Mouse (Mus musculus) neural tube, embryonic 15.5 days (tissue): ENCODE results near the gene Scube2. TPM values are rescaled to one million over a fixed set of nuclear protein-coding genes. Genes with fewer than 3 reads are reported as not detected.

ENCODE experiments used
- ATAC-seq: fragments of 200-750 bp; cut with Nextera tagmentation; 2 replicates; pipeline ENCODE4 v1.8.0; 2017; ENCODE audit warnings: mild to moderate bottlenecking, moderate TSS enrichment, moderate library complexity; ENCODE audit not compliant: low FRiP score
- H3K27ac ChIP-seq: fragments of 300-500 bp; sonication (generic); replicated peaks from 2 replicates; pipeline ENCODE4 v1.5.1; 2015; ENCODE audit warnings: mild to moderate bottlenecking, inconsistent platforms
- H3K27me3 ChIP-seq: fragments of 300-500 bp; sonication (generic); replicated peaks from 2 replicates; pipeline ENCODE4 v1.6.1; 2015; ENCODE audit warnings: inconsistent platforms
- H3K36me3 ChIP-seq: fragments of 300-500 bp; sonication (generic); 2 replicates; pipeline ENCODE4 v1.6.1; 2015; ENCODE audit warnings: inconsistent platforms
- H3K4me1 ChIP-seq: fragments of 300-500 bp; sonication (generic); 2 replicates; pipeline ENCODE4 v1.6.1; 2015; ENCODE audit warnings: inconsistent platforms
- H3K4me2 ChIP-seq: fragments of 300-500 bp; sonication (generic); 2 replicates; pipeline ENCODE4 v1.6.1; 2015; ENCODE audit warnings: inconsistent platforms, mild to moderate bottlenecking, moderate library complexity
- H3K4me3 ChIP-seq: fragments of 300-500 bp; sonication (generic); replicated peaks from 2 replicates; pipeline ENCODE4 v1.5.1; 2015; ENCODE audit warnings: mild to moderate bottlenecking, inconsistent platforms
- H3K9ac ChIP-seq: fragments of 300-500 bp; sonication (generic); replicated peaks from 2 replicates; pipeline ENCODE4 v1.6.1; 2015; ENCODE audit warnings: mild to moderate bottlenecking, inconsistent platforms
- H3K9me3 ChIP-seq: fragments of 300-500 bp; sonication (generic); replicated peaks from 2 replicates; pipeline ENCODE4 v1.6.1; 2016; ENCODE audit warnings: inconsistent platforms
- WGBS: fragments of 180-500 bp; shearing (Covaris S2); methylation state at CpG from one replicate; pipeline ENCODE4 v1.1.7; 2015; ENCODE audit warnings: mixed read lengths; 5-methylcytosine and 5-hydroxymethylcytosine counted together
- polyA plus RNA-seq: library from polyadenylated mRNA; unstranded; fragments of >200 nt; fragmentation: Nextera tagmentation; extraction: Ambion mirVana; gene quantifications from 2 replicates; pipeline ENCODE4 v1.2.1, GENCODE M21; 2015

Scube2 gene
- polyA plus RNA-seq, 1 experiment from 2014 or later: 3.5 TPM

GRCm38 (mm10) chr7:109876085-109876484, 10.6 kb upstream of the Scube2 start:
- Histone ChIP-seq H3K27ac (no peak overlapping the region), H3K9me3 (no peaks in the 10 kb centered on the region), H3K27me3 (no peaks in the 10 kb centered on the region), H3K4me3 (no peak overlapping the region), H3K4me1 (no peaks in the 10 kb centered on the region), H3K36me3 (no peaks in the 10 kb centered on the region), H3K9ac (no peak overlapping the region), H3K4me2 (no peak overlapping the region)
- 76% methylated on average over 8 of the region's 8 CpGs for WGBS
- no peak for ATAC-seq

GRCm38 (mm10) chr7:109875598-109875997, 10.1 kb upstream of the Scube2 start:
- 62% methylated on average over 3 of the region's 3 CpGs for WGBS
- H3K9me3 ChIP-seq: no peaks in the 10 kb centered on the region
- no peaks in the 10 kb centered on the region for H3K4me1 ChIP-seq
- no peak overlapping the region for H3K4me3 ChIP-seq
- ATAC-seq: no peak
- H3K9ac ChIP-seq: no peak overlapping the region
- no peaks in the 10 kb centered on the region for H3K27me3 ChIP-seq
- H3K4me2 ChIP-seq: no peak overlapping the region
- H3K36me3 ChIP-seq: no peaks in the 10 kb centered on the region
- no peak overlapping the region for H3K27ac ChIP-seq

- no peak for ATAC-seq
- Histone ChIP-seq H3K9ac (no peak overlapping the region), H3K27ac (no peak overlapping the region), H3K9me3 (no peaks in the 10 kb centered on the region), H3K4me1 (no peaks in the 10 kb centered on the region), H3K4me3 (no peak overlapping the region), H3K36me3 (no peaks in the 10 kb centered on the region), H3K4me2 (no peak overlapping the region), H3K27me3 (no peaks in the 10 kb centered on the region)
These were observed 9.6 kb upstream of the Scube2 start for GRCm38 (mm10) chr7:109875033-109875432.

- WGBS: 58% methylated on average over 5 of the region's 5 CpGs
These were observed 7.7 kb upstream of the Scube2 start for GRCm38 (mm10) chr7:109873170-109873569.

GRCm38 (mm10) chr7:109871232-109871631, 5.8 kb upstream of the Scube2 start:
- Histone ChIP-seq H3K27me3 (no peaks in the 10 kb centered on the region), H3K9me3 (no peaks in the 10 kb centered on the region), H3K9ac (no peak overlapping the region), H3K4me1 (peaks cover 8% of the 10 kb centered on the region; the same call in 1 of the 2 replicates), H3K27ac (no peak overlapping the region), H3K4me2 (no peak overlapping the region), H3K36me3 (no peaks in the 10 kb centered on the region), H3K4me3 (no peak overlapping the region)
- WGBS: 92% methylated on average over 5 of the region's 5 CpGs
- ATAC-seq: no peak

More at GRCm38 (mm10) chr7:109873170-109873569, 7.7 kb upstream of the Scube2 start:
- Histone ChIP-seq H3K36me3 (no peaks in the 10 kb centered on the region), H3K27ac (no peak overlapping the region), H3K4me1 (no peaks in the 10 kb centered on the region), H3K9ac (no peak overlapping the region), H3K9me3 (no peaks in the 10 kb centered on the region), H3K4me3 (no peak overlapping the region), H3K4me2 (no peak overlapping the region), H3K27me3 (no peaks in the 10 kb centered on the region)
- ATAC-seq: no peak

- no peaks in the 10 kb centered on the region; the same call in 1 of the 2 replicates for H3K27me3 ChIP-seq
- no peak overlapping the region for H3K27ac ChIP-seq
- WGBS: 23% methylated on average over 3 of the region's 3 CpGs
- no peaks in the 10 kb centered on the region for H3K36me3 ChIP-seq
- no peak for ATAC-seq
- H3K4me3 ChIP-seq: no peak overlapping the region
- no peak overlapping the region for H3K9ac ChIP-seq
- H3K9me3 ChIP-seq: no peaks in the 10 kb centered on the region
- peaks cover 24% of the 10 kb centered on the region for H3K4me1 ChIP-seq
- no peak overlapping the region for H3K4me2 ChIP-seq
These were observed 3.0 kb upstream of the Scube2 start for GRCm38 (mm10) chr7:109868498-109868897.

GRCm38 (mm10) chr7:109866643-109867042, 1.2 kb upstream of the Scube2 start:
- Histone ChIP-seq H3K9ac (no peak overlapping the region), H3K9me3 (no peaks in the 10 kb centered on the region), H3K36me3 (no peaks in the 10 kb centered on the region), H3K4me2 (0 out of 2 replicates have a peak overlapping the region, but pooled peaks have one; percentile 2), H3K27me3 (no peaks in the 10 kb centered on the region; the same call in none of the 2 replicates), H3K4me3 (no peak overlapping the region), H3K4me1 (peaks cover 27% of the 10 kb centered on the region), H3K27ac (no peak overlapping the region)
- WGBS: 19% methylated on average over 3 of the region's 3 CpGs
- ATAC-seq: peak; percentile 13; the same call in 1 of the 2 replicates

- no peaks in the 10 kb centered on the region; the same call in none of the 2 replicates for H3K27me3 ChIP-seq
- H3K9ac ChIP-seq: no peak overlapping the region
- H3K36me3 ChIP-seq: no peaks in the 10 kb centered on the region
- WGBS: 11% methylated on average over 4 of the region's 4 CpGs
- no peak overlapping the region for H3K4me3 ChIP-seq
- no peak overlapping the region for H3K27ac ChIP-seq
- H3K4me2 ChIP-seq: peak overlapping the region; percentile 16; the same call in 1 of the 2 replicates
- H3K4me1 ChIP-seq: peaks cover 27% of the 10 kb centered on the region
- H3K9me3 ChIP-seq: no peaks in the 10 kb centered on the region
- no peak for ATAC-seq
These were observed 1.9 kb downstream of the Scube2 start for GRCm38 (mm10) chr7:109863561-109863960.

- ATAC-seq: no peak
- 71% methylated on average over 7 of the region's 7 CpGs for WGBS
- Histone ChIP-seq H3K4me2 (no peak overlapping the region), H3K27ac (no peak overlapping the region), H3K9ac (no peak overlapping the region), H3K27me3 (no peaks in the 10 kb centered on the region; the same call in none of the 2 replicates), H3K36me3 (no peaks in the 10 kb centered on the region), H3K4me3 (no peak overlapping the region), H3K9me3 (no peaks in the 10 kb centered on the region), H3K4me1 (peaks cover 15% of the 10 kb centered on the region)
These were observed 5.3 kb downstream of the Scube2 start for GRCm38 (mm10) chr7:109860162-109860561.

GRCm38 (mm10) chr7:109859354-109859753, 6.1 kb downstream of the Scube2 start:
- 70% methylated on average over 6 of the region's 6 CpGs for WGBS
- no peak for ATAC-seq
- no peaks in the 10 kb centered on the region for H3K36me3 ChIP-seq

GRCm38 (mm10) chr7:109852752-109853212, 12.7 kb downstream of the Scube2 start:
- 72% methylated on average over 7 of the region's 7 CpGs for WGBS
- Histone ChIP-seq H3K36me3 (no peaks in the 10 kb centered on the region), H3K4me1 (peaks cover 12% of the 10 kb centered on the region), H3K27ac (no peak overlapping the region), H3K4me3 (no peak overlapping the region), H3K27me3 (no peaks in the 10 kb centered on the region), H3K9me3 (no peaks in the 10 kb centered on the region), H3K9ac (no peak overlapping the region), H3K4me2 (no peak overlapping the region)
- no peak for ATAC-seq

More at GRCm38 (mm10) chr7:109859354-109859753, 6.1 kb downstream of the Scube2 start:
- no peak overlapping the region for H3K4me3 ChIP-seq
- H3K27ac ChIP-seq: no peak overlapping the region
- H3K9ac ChIP-seq: no peak overlapping the region
- H3K4me1 ChIP-seq: peaks cover 8% of the 10 kb centered on the region; the same call in 1 of the 2 replicates
- no peak overlapping the region for H3K4me2 ChIP-seq
- H3K9me3 ChIP-seq: no peaks in the 10 kb centered on the region
- H3K27me3 ChIP-seq: no peaks in the 10 kb centered on the region; the same call in none of the 2 replicates

- H3K4me3 ChIP-seq: no peak overlapping the region
- no peaks in the 10 kb centered on the region for H3K27me3 ChIP-seq
- H3K4me1 ChIP-seq: peaks cover 12% of the 10 kb centered on the region
- no peak for ATAC-seq
- 79% methylated on average over 7 of the region's 7 CpGs for WGBS
- H3K9me3 ChIP-seq: no peaks in the 10 kb centered on the region
- H3K27ac ChIP-seq: no peak overlapping the region
- H3K9ac ChIP-seq: no peak overlapping the region
- H3K36me3 ChIP-seq: no peaks in the 10 kb centered on the region
- H3K4me2 ChIP-seq: no peak overlapping the region
These were observed 13.5 kb downstream of the Scube2 start for GRCm38 (mm10) chr7:109852017-109852416.
